Mouse (Mus musculus) gastrocnemius, adult 18-20 months (tissue): ENCODE measurements at regions not wholly inside any gene's neighbourhood (a gene's known extent, or its start where the extent isn't known, plus 50 kb on each side); places are given as distances from the start of the nearest gene placed in this dataset.
A peak's percentile ranks its signal among the peaks of the same experiment; 100 is the strongest.

ENCODE experiments used
- DNase-seq: peaks from one replicate; pipeline ENCODE4 v3.0.0; 2021; ENCODE audit warnings: low spot score

DNA sequence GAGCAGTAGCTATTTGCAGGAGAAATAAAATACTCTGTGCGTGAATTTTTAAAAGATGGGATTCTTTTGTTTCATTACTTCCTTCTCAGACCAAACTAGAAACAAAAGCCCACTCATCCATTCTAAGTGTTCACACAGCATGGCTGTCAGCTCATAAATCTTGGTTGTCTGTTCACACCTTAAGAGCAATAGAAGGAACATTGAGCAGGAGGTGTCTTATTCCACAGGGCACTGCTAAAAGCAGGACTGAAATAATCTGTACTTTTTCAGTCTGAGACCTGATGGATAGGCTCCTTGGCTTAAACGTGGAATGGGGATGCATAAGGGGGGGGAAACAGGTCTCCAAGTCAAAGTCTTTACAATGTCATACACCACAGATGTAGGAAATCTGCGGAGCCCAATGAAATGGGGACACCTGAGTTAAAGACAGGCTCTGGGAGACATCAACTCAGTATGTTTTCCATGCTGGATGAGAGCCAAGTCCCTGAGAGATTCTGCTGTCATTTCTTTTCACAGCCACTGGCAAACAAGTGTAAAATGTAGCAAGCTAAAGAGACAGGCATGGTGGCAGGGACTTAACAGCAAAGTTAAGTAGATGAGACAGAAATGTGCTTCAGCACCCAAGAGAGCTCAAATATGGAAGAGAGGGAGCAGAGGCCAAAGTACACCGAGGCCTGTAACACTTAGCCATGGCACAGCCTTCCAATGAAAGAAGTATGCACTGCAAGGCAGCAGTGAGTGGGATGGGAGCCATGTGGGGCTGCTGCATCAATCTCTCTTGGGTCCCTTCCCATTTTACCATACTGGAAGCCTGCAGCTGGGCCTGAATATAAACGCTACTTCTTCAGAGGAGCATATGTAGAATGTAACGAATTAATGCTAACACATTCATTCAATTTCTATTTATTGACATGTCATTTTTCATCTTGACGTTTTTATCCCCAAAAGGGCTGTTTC lies 2492.0 kb upstream of the Gm7489 start:
- no peak for DNase-seq

- DNase-seq = no peak
Measured at GRCm38 (mm10) chr15:51395961-51396360, 2488.7 kb upstream of the Gm7489 start.

DNA sequence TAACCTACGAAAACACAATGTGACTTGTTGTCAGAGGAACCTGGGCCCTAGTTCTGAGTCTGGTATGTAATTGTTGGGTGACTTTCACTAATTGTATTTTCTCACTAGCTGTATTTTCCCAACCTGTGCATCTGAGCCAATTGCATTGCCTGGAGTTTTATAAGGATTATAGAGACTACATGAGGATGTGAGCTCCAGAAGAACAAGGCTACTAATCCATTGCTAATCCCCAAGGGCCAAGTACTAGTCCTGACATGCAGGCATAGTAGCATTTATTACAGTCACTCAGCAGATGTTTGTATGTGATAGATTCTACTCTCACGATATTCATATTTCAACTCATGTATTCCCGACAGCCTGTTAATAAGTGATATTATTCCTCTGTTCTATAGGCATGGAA lies 2481.1 kb upstream of the Gm7489 start:
- DNase-seq = no peak

- DNase-seq = no peak
Measured at GRCm38 (mm10) chr15:51409791-51410308, 2474.9 kb upstream of the Gm7489 start.

GRCm38 (mm10) chr15:51411966-51412365 lies 2472.7 kb upstream of the Gm7489 start:
- DNase-seq = no peak

GRCm38 (mm10) chr15:51442606-51443005 lies 2442.1 kb upstream of the Gm7489 start:
- DNase-seq = no peak

GRCm38 (mm10) chr15:51469895-51470294 lies 2414.8 kb upstream of the Gm7489 start:
- DNase-seq = no peak

DNA sequence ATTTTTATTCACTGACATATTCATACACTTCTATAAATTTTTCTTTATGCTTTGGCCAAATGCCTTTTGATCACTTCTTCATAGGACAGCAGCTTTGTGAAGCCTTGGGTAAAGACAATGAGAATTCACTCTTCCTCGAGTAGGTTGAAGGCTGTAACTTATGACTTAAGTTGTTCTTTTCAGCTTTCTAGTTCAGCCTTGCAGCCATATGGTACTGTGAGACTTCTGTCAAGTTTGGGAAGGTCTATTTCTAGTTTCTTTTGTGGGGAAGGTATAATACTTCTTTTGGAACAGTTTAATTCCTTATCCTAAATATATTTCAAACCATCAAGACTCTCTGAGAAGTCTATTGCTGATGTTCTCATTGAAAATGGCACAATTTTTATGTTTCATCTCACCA lies 2413.6 kb upstream of the Gm7489 start:
- no peak for DNase-seq

DNA sequence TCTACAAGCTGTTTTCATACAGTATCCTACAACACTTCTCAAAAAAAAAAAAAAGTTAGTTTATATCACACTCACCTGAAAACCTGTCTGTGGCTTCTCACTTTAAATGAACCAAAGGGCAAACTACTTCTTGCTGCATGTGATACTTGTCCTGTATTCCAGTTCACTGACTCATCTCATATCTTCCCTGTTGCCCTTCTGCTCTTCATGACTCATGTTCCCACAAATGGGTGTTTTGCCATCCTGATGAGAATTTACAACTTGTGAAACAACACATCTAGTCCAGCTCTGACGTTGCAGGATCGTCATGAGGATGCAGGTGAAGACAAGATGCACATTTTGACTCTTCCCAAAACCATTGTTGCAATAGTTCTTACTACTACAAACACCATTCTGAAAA lies 2412.7 kb upstream of the Gm7489 start:
- no peak for DNase-seq

DNA sequence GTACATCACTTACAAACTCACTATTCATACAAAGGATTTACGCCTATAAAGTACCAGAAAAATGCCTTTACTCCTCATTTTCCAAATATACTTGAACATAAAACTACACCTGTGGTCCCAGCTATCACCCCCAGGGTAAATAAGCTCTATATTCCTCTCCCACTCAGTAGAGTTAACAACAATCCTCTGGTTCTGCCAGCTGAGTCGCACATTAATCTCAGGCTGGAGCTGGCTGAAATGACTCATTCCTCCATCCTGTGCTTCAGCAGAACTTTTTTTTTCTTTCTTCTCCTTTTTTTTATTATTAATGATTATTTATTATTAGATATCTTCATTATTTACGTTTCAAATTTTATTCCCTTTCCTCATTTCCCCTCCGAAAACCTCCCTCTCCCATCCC lies 2402.8 kb upstream of the Gm7489 start:
- DNase-seq = no peak

- DNase-seq = no peak
Measured at GRCm38 (mm10) chr15:51484207-51484606, 2400.5 kb upstream of the Gm7489 start.

GRCm38 (mm10) chr15:51485554-51485953 lies 2399.2 kb upstream of the Gm7489 start:
- DNase-seq = no peak

GRCm38 (mm10) chr15:51502058-51502741 lies 2382.5 kb upstream of the Gm7489 start:
- no peak for DNase-seq

GRCm38 (mm10) chr15:51502742-51503270 lies 2381.9 kb upstream of the Gm7489 start:
- DNase-seq = no peak

DNA sequence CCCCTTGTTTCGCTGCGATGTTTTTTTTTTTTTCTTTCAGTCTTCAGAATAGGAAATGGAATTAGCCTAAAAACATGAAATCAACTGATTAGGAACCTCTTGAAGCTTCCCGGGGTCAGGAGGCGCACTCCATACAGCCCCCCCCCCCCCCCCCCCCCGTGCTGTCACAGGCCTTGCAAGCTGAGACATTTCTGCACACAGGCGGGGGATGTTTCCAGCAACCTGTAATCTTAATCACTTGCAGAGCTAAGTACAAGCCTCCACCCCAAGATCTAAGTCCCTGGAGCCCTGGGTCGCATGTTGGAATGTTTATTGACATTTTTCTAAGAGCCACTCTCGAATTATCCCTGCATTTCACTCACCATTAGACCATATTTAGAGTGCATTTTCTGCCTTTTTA lies 2381.4 kb upstream of the Gm7489 start:
- DNase-seq = no peak

DNA sequence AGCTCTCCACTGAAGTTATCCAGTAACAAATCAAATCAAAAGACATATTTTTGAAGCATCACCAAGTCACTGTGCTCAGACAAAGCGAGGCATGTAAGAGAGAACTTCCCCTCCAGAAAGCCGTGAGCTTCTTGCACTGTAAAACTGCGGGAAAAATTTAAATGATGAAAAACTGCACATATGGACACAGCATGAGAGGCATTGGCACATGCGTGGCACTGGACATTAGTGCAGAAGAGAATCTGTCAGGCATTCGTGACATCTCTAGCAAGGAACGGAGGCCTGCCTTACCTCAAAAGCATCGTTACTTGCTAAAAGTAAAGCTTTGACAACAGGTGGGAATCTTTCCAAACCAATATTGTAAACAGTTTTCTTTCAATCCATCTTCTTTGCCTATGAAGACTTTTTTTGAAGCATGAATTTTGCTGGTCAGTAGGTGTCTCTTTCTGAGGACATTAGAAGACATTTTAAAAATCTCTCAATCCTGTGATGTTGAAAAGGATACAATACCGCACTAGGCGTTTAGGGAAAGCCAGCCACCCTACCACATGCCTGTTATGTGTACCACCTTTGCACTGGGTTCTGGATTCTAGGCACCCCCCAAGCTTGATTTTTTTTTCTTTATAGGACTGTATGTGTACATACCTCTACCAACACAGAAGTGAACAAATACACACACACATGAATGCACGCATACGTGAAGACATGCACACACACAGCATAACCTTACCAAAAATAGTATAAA lies 2380.5 kb upstream of the Gm7489 start:
- no peak for DNase-seq

- no peak for DNase-seq
Measured at GRCm38 (mm10) chr15:51504789-51505188, 2379.9 kb upstream of the Gm7489 start.

DNA sequence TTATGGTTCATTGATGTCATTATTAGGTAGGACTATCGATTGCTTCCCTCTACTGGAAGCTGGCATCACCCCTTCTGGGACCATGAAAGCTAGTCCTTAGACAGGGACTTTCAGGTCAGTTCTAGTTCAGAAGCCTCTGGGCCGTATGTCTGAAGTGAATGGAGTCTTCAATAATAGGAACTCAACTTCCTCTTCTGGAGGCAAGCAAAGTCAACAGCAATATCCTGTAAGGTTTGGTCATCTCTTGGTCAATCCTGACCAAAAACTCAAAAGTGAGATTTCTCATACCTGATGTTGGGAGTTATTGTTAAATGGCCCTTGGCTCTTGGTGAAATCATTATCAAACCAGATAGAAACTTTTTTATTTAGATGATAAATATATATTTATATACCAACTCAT lies 2377.6 kb upstream of the Gm7489 start:
- no peak for DNase-seq

DNA sequence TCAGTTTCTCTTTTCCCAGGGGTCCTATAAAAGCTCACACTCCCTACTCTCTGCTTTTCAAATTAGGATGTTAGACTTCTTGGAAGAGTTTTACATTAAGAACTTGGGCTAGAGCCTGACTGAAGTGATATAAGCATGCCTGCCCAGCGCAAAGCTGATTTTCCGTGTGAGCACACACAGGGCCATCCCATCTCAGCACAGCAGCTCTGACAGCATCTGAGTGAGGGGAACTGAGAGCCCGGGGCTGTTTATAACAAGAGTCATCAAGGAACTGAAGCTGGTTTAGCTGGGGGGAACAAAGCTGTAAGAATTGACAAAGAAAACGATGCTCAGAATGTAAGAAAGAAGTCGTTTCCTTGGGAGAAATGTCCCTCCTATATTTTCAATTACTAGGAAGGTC lies 2373.4 kb upstream of the Gm7489 start:
- DNase-seq = no peak

DNA sequence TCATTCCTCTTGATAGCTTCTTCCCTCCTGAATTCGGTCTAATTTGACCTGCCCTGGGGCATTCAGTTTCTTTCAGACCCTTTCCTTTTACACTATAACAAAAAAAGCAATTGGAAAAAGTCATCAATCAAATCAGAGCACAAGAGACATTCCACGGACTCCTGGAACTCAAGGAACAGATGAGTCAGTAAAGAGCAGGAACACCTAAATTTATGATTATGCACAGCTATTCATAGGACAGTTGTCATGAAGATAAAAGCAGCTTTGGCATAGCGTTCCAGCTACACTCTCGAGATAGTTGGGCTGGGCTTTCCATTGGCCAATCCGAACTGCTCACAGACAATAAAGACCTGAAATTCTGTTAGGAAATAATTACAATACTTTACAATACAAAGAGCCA lies 2348.4 kb upstream of the Gm7489 start:
- no peak for DNase-seq

DNA sequence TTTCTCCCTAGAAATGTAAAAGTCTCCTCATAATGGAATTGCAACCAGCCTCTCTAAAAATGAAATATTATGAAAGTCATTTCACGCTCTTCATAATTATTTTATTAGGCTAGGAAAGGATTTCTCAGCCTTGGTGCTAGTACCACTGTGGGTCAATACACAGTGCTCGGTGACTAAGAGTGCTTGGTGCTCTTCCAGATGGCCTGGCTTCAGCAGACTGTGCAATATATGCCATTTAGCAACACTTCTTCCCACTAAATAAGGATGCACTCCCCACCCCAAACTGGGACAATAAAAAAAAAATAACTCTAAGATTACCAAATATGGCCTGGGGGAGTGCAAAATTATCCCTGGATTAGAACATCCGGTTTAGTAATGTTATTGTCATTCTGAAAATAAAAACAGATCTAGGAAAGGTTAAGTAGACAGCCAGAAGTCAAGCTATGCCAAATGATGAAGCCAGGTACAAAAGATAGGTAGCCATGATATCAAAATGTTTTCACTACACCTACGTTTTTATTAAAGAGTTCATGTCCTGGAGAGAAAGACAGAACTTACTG lies 2333.4 kb upstream of the Gm7489 start:
- peak; percentile 4 for DNase-seq
